Mouse (Mus musculus): ENCODE measurements around the gene Selenov. TPM values are rescaled to one million over a fixed set of nuclear protein-coding genes. Genes with fewer than 3 reads are reported as not detected.
"Not testable (repeated sequence)": the region's sequence is repeated elsewhere in the genome, so short reads cannot be mapped to it uniquely, and the experiment has no call there.

The Selenov gene
- polyA plus RNA-seq, 1 experiment from 2014 or later: 1.6 TPM

DNA sequence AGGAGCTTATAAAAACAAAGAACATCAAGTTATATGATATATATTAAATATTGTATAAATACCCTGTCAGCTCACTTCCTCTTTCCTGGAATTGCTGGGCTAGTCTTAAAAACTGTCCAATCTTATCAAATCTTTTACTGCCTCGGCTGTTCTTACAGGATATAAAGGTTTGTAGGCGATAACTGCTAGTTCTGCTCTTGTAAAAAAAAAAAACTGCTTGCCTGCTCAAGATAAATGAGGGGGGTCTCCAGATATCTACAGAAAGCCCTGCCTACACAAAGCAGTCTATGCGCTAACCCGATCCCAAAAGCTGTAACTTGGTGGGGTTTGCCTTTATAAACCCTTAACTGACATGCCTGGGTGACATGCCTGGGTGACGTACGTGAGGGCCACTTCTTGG lies 36.4 kb downstream of the Selenov start:
- Histone ChIP-seq H3K4me2 (replicated peaks) (no peak overlapping the region), H3K9me3 (0 out of 2 replicates have a peak, but pooled peaks cover 5% of the 10 kb centered on the region), H3K4me3 (no peak overlapping the region), H3K4me1 (no peaks in the 10 kb centered on the region), H3K27ac (replicated peaks) (no peak overlapping the region), H3K9ac (replicated peaks) (no peak overlapping the region), H3K27me3 (no peaks in the 10 kb centered on the region), H3K36me3 (no peaks in the 10 kb centered on the region)
- WGBS: 95% methylated on average over 6 of the region's 6 CpGs
- ATAC-seq (ENCODE audit: low FRiP score, low read depth): no peak

DNA sequence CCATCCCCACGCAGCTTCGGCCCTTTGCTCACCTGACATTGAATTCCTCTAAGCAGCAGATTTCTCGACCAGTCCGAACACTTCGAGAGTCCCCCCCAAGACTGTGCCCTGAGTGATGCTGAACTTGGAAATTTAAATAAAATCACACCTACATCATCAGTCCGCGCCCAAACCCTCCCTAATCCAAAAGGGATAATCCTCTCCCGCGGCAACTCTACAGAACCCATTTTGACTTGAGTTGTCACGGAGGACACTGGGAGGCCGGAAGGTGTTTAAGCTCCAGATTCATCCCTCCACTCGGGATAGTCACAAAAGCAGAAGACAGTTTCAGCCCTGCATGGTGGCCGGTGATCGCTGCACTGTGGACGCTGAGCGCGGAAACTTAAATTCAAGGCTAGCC lies 39.0 kb downstream of the Selenov start:
- Histone ChIP-seq H3K9me3 (0 out of 2 replicates have a peak, but pooled peaks cover 10% of the 10 kb centered on the region), H3K36me3 (no peaks in the 10 kb centered on the region), H3K4me1 (no peaks in the 10 kb centered on the region), H3K4me2 (replicated peaks) (no peak overlapping the region), H3K4me3 (no peak overlapping the region), H3K27ac (replicated peaks) (no peak overlapping the region), H3K9ac (replicated peaks) (no peak overlapping the region), H3K27me3 (no peaks in the 10 kb centered on the region)
- no peak for ATAC-seq (ENCODE audit: low FRiP score, low read depth)
- WGBS: 88% methylated on average over 17 of the region's 17 CpGs

DNA sequence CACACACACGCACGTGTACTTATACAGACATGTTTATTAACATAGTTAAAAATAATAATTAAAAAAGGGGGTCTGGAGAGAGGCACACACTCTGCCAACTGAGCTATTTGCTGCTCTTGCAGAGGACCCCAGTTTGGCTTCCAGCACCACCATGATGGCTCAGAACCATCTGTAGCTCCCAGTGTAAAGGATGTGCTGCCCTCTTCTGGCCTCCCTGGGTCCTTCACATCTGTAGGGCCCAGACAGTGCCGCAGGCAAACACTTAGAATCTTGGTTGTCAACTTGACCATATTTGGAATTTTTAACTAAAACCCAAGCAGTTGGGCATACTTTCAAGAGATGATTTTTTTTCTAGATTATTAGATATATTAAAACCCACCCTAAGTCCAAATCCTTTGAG lies 42.0 kb downstream of the Selenov start:
- ATAC-seq (ENCODE audit: low FRiP score, low read depth): no peak
- 86% methylated on average over 3 of the region's 3 CpGs for WGBS
- H3K4me3 ChIP-seq: no peak overlapping the region

DNA sequence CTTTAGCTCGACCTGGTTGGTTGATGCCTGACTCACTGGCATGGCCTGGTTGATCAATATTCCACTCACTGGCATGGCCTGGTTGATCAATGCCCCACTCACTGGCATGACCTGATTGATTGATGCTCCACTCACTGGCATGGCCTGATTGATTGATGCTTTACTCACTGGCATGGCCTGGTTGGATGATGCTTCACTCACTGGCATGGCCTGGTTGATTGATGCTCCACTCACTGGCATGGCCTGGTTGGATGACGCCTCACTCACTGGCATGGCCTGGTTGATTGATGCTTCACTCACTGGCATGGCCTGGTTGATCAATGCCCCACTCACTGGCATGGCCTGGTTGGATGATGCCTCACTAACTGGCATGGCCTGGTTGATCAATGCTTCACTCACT lies 47.0 kb downstream of the Selenov start:
- WGBS: 82% methylated on average over 2 of the region's 2 CpGs

More for the DNA sequence above, 42.0 kb downstream of the Selenov start:
- Histone ChIP-seq H3K9ac (replicated peaks) (no peak overlapping the region), H3K4me1 (no peaks in the 10 kb centered on the region), H3K27me3 (no peaks in the 10 kb centered on the region), H3K9me3 (0 out of 2 replicates have a peak, but pooled peaks cover 5% of the 10 kb centered on the region), H3K36me3 (no peaks in the 10 kb centered on the region), H3K4me2 (replicated peaks) (no peak overlapping the region), H3K27ac (replicated peaks) (no peak overlapping the region)

More for the DNA sequence above, 47.0 kb downstream of the Selenov start:
- not testable (repeated sequence) for H3K36me3 ChIP-seq; H3K27ac ChIP-seq (replicated peaks); H3K9ac ChIP-seq (replicated peaks); H3K9me3 ChIP-seq; H3K27me3 ChIP-seq; H3K4me1 ChIP-seq; H3K4me2 ChIP-seq (replicated peaks); H3K4me3 ChIP-seq; ATAC-seq (ENCODE audit: low FRiP score, low read depth)

Other genes starting within 250 kb of the Selenov start
- gene Psmc4, start 241.1 kb downstream of the Selenov start, polyA plus RNA-seq (2016; fragmentation: Nextera tagmentation; extraction: Ambion mirVana): 355 TPM in 2 replicates
- 0.10 and 0.28 TPM in 2 replicates for gene Fcgbp, start 219.9 kb downstream of the Selenov start, polyA plus RNA-seq (2016; fragmentation: Nextera tagmentation; extraction: Ambion mirVana)
- gene 9530053A07Rik, start 161.7 kb downstream of the Selenov start, polyA plus RNA-seq (2016; fragmentation: Nextera tagmentation; extraction: Ambion mirVana): 0.10 and 0.13 TPM in 2 replicates
- 134 TPM in 2 replicates for gene Fbl, start 121.5 kb downstream of the Selenov start, polyA plus RNA-seq (2016; fragmentation: Nextera tagmentation; extraction: Ambion mirVana)
- 21.5 and 22.8 TPM in 2 replicates for gene Dyrk1b, start 111.7 kb downstream of the Selenov start, polyA plus RNA-seq (2016; fragmentation: Nextera tagmentation; extraction: Ambion mirVana)
- 5.7 and 7.3 TPM in 2 replicates for gene Eid2, start 23.3 kb downstream of the Selenov start, polyA plus RNA-seq (2016; fragmentation: Nextera tagmentation; extraction: Ambion mirVana)
- 25.2 and 27.4 TPM in 2 replicates for gene Eid2b, start 13.4 kb downstream of the Selenov start, polyA plus RNA-seq (2016; fragmentation: Nextera tagmentation; extraction: Ambion mirVana)
- 86.8 and 91.4 TPM in 2 replicates for gene Dll3, start 11.1 kb upstream of the Selenov start, polyA plus RNA-seq (2016; fragmentation: Nextera tagmentation; extraction: Ambion mirVana)
- 188 and 193 TPM in 2 replicates for gene Timm50, start 20.9 kb upstream of the Selenov start, polyA plus RNA-seq (2016; fragmentation: Nextera tagmentation; extraction: Ambion mirVana)
- 105 and 107 TPM in 2 replicates for gene Supt5, start 47.6 kb upstream of the Selenov start, polyA plus RNA-seq (2016; fragmentation: Nextera tagmentation; extraction: Ambion mirVana)
- gene Rps16, start 59.5 kb upstream of the Selenov start, polyA plus RNA-seq (2016; fragmentation: Nextera tagmentation; extraction: Ambion mirVana): 544 and 582 TPM in 2 replicates
- 71.6 and 78.6 TPM in 2 replicates for gene Plekhg2, start 81.4 kb upstream of the Selenov start, polyA plus RNA-seq (2016; fragmentation: Nextera tagmentation; extraction: Ambion mirVana)
- 4.9 and 5.4 TPM in 2 replicates for gene Zfp36, start 89.1 kb upstream of the Selenov start, polyA plus RNA-seq (2016; fragmentation: Nextera tagmentation; extraction: Ambion mirVana)
- gene Med29, start 101.5 kb upstream of the Selenov start, polyA plus RNA-seq (2016; fragmentation: Nextera tagmentation; extraction: Ambion mirVana): 45.3 and 46.9 TPM in 2 replicates
- gene Paf1, start 101.8 kb upstream of the Selenov start, polyA plus RNA-seq (2016; fragmentation: Nextera tagmentation; extraction: Ambion mirVana): 83.2 and 86.0 TPM in 2 replicates
- 6.3 TPM in 2 replicates for gene Gmfg, start 146.3 kb upstream of the Selenov start, polyA plus RNA-seq (2016; fragmentation: Nextera tagmentation; extraction: Ambion mirVana)
- gene Lrfn1, start 160.8 kb upstream of the Selenov start, polyA plus RNA-seq (2016; fragmentation: Nextera tagmentation; extraction: Ambion mirVana): 9.2 and 13.9 TPM in 2 replicates
- not detected in 2 replicates for gene Ifnl2, start 219.3 kb upstream of the Selenov start, polyA plus RNA-seq (2016; fragmentation: Nextera tagmentation; extraction: Ambion mirVana)
- not detected in 2 replicates for gene Ifnl3, start 231.7 kb upstream of the Selenov start, polyA plus RNA-seq (2016; fragmentation: Nextera tagmentation; extraction: Ambion mirVana)
- gene Sycn, start 249.7 kb upstream of the Selenov start, polyA plus RNA-seq (2016; fragmentation: Nextera tagmentation; extraction: Ambion mirVana): not detected in 2 replicates